Mouse (Mus musculus): ENCODE measurements around the gene Gm773. TPM values are rescaled to one million over a fixed set of nuclear protein-coding genes. Genes with fewer than 3 reads are reported as not detected.
"Not testable (repeated sequence)": the region's sequence is repeated elsewhere in the genome, so short reads cannot be mapped to it uniquely, and the experiment has no call there.

Gm773 gene
- polyA plus RNA-seq (2016; fragmentation: Nextera tagmentation; extraction: Ambion mirVana), result not detected in 2 replicates

DNA sequence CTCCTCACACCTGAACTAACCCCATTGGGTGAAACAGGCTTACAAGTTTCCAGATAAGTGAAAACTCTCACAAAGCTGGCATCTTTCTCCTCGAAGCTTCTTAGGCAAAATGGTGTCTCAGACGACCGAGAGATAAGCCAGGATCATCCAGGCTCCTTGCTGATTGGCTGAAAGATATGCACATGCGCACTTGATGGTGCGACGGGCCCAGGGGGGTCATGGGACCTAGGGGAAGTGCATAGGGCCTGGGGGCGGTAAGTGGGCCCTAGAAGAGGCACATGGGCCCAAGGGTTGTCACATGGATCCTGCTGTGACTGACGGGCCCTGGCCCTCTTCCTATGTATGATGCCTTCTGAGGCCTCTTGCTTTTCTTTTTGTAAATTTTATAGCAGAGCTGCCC, at the start of gene Gm773:
Gene Gm773 (minus strand): TSS at position 111 of the 400 bp plus-strand sequence.
- Histone ChIP-seq H3K36me3 (no peaks in the 10 kb centered on the region), H3K9ac (replicated peaks) (no peak within 1 kb of the TSS), H3K4me2 (no peak within 1 kb of the TSS), H3K27me3 (no peaks in the 10 kb centered on the region), H3K4me3 (replicated peaks) (no peak within 1 kb of the TSS), H3K27ac (no peak within 1 kb of the TSS), H3K4me1 (replicated peaks) (no peaks in the 10 kb centered on the region), H3K9me3 (no peaks in the 10 kb centered on the region)
- no peak for ATAC-seq (ENCODE audit: insufficient number of reproducible peaks, insufficient read depth, low FRiP score, low TSS enrichment, low read depth)
- WGBS, result 84% methylated on average over 8 of the region's 8 CpGs

DNA sequence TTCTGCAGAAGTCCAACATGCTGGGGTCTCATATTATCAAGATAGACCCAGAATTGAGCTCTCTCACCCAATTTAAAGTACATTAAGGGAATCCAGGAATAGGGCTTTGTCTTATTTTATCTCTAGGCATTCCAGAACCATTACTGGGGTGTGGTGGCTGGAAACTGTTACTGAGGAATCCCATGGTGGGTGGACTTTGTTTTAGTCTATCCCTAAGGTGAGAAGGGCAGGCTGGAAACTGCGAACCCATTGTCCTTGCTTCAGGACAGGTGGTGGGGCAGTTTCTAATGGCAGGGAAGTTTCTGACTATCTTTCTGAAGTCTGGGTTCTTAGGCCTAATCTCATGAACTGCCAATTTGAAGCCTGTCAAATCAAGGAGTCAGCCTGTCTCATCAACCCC, 26.2 kb downstream of the Gm773 start:
- H3K9ac ChIP-seq (replicated peaks); H3K4me1 ChIP-seq (replicated peaks); H3K4me3 ChIP-seq (replicated peaks); H3K9me3 ChIP-seq; H3K27me3 ChIP-seq; H3K4me2 ChIP-seq; ATAC-seq (ENCODE audit: insufficient number of reproducible peaks, insufficient read depth, low FRiP score, low TSS enrichment, low read depth); H3K27ac ChIP-seq; H3K36me3 ChIP-seq: not testable (repeated sequence)
- WGBS, result no CpG with 5 or more reads among the region's 1 CpGs

DNA sequence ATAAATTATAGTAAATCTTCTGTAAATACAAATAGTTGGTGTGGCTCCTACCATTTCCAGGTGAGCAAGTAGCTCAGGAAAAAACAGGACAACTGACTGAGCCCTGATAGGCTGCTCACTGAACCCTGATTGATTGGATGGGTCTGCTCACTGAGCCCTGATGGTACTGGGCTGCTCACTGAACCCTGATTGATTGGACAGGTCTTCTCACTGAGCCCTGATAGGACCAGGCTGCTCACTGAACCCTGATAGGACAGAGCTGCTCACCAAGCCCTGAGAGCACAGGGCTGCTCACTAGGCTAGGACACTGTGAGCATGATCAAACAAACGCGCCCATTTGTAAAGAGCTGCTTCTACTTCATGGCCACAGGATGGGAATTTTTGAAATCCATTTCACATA, 61.3 kb downstream of the Gm773 start:
- Histone ChIP-seq H3K27ac (no peak overlapping the region), H3K27me3 (no peaks in the 10 kb centered on the region), H3K4me2 (no peak overlapping the region), H3K4me3 (replicated peaks) (no peak overlapping the region), H3K36me3 (no peaks in the 10 kb centered on the region), H3K4me1 (replicated peaks) (no peaks in the 10 kb centered on the region), H3K9me3 (no peaks in the 10 kb centered on the region), H3K9ac (replicated peaks) (no peak overlapping the region)
- 88% methylated on average over 2 of the region's 2 CpGs for WGBS
- no peak for ATAC-seq (ENCODE audit: insufficient number of reproducible peaks, insufficient read depth, low FRiP score, low TSS enrichment, low read depth)

Other genes with a start within 250 kb of the Gm773 start
- gene 3830403N18Rik, start 76.3 kb downstream of the Gm773 start, polyA plus RNA-seq (2016; fragmentation: Nextera tagmentation; extraction: Ambion mirVana), result 0.91 and 1.6 TPM in 2 replicates
- 6.0 and 8.1 TPM in 2 replicates for gene Zfp449, start 133.5 kb upstream of the Gm773 start, polyA plus RNA-seq (2016; fragmentation: Nextera tagmentation; extraction: Ambion mirVana)
- gene Smim10l2a, start 161.7 kb upstream of the Gm773 start, polyA plus RNA-seq (2016; fragmentation: Nextera tagmentation; extraction: Ambion mirVana), result 14.1 and 15.0 TPM in 2 replicates
- 1.3 and 1.5 TPM in 2 replicates for gene Gm2174, start 235.1 kb upstream of the Gm773 start, polyA plus RNA-seq (2016; fragmentation: Nextera tagmentation; extraction: Ambion mirVana)
- 27.1 and 30.0 TPM in 2 replicates for gene Ints6l, start 242.0 kb upstream of the Gm773 start, polyA plus RNA-seq (2016; fragmentation: Nextera tagmentation; extraction: Ambion mirVana)

All from limb, embryonic 12.5 days (tissue).